Mouse (Mus musculus): ENCODE data around the gene Cox10.

The Cox10 gene

DNA sequence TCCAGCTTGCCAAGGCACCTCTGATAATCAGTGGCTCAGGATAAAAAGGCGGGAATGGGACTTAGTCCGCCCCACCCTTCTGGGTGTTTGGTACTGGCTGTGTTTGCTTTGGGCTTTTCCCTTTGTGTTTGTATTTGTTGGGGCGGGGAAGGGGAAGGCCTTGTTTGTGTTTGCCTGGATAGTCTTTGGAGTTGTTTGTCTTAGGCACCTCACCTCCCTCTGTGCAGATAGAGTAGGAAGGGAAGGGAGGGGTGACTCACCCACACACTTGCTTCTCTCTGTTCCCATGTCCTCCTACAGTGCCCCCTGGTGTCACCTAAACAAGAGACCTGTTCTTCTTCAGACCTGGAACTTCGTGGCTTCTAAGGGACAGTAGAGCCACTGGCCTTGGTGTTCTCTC is 122.1 kb downstream of the Cox10 start:
- DNase-seq (ENCODE audit: low read depth, low spot score): peak; percentile 27

DNA sequence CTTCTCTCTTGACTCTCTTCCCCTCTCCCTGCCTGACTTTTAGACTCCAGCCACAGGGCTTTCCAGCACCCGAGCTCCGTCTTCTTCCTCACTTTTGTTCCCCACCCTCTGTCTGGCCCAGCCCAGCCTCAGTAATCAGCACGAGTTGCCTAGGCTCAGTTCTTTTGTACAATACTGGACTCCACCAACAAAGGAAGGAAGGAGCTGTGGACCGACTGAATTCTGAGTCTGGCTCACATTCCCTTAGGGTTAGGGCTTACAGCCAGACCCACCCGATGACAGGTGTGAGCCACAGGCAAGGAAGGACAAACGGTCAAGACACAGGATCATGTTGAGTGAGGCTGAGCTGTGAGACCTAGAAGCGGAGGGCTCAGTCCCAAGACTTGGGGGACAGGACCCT is 122.5 kb downstream of the Cox10 start:
- no peak for DNase-seq (ENCODE audit: low read depth, low spot score)

DNA sequence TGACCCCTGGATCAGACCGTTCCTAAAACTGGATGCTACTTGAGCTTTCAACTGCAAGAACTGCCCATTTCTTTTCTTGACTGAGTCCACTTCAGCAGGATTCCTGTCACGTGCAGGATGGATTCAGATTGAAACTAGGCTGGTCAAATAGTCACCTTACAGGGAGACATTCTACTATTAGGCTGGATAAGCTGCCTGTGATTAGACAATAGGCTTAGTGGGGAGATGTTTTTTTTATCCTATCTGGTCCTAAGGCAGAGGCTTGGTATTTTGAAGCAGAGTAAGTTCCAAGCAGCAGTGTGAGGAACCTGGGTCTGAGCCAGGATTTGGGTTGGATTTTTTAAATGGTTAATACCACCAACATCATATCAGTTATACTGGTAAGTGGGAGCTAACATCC is 125.4 kb downstream of the Cox10 start:
- no peak for DNase-seq (ENCODE audit: low read depth, low spot score)

DNA sequence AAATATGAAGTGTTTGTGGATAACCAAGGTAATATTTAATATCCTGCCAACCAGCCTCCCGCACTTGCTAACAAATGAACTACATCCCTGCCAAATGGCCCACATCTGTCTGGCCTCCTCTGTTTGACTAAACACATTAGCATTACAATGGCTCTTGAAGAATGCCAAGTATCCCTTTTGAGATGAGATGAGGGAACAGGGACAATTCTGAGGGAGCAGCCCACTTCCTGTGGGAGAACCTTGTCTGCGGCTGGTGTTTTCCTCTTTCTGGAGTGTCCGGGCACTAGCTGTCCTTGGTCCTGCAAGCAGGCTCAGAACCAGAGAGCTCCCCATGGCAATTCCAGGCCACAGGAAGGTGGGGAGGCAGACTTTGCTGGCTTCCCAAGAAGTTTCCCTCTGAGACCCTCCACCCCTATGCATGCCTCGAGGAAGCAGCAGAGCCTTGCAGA is 126.5 kb downstream of the Cox10 start:
- no peak for DNase-seq (ENCODE audit: low read depth, low spot score)

DNA sequence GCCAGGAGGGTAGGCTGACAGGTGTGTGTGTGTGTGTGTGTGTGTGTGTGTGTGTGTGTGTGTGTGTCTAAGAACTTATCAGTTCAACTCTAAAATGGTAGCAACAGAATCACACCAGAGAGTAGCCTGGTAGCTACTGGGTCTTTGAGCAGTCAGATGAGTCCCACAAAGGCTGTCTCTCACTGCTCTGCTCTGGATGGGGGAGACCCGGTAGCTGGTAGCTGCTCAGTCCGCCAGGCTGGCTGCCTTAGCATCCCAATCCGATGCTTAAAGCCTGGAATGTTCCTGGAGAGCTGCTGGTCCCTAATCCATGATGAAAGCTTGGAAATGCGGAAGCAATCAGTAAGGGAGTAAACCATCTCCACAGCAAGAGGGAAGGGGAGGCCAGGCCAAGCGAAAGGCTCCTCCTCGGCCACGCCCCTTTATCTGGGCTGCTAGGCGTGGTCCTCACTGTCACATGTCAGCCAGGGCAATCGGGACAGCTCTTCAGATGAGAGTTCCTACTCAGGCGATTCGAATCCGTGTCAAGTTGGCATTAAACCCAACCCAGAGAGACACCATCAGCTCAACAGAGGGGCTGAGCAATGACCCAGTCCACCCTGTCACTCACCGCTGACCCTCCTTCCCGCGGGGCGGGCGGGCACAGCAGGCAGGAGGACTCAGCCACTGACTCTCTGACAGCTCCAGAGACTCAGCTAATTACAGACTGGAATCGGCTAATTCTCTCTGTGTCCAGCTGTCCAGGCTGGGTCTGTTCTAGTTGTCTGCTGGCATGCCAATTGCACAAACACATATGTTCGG is 127.2 kb downstream of the Cox10 start:
- no peak for DNase-seq (ENCODE audit: low read depth, low spot score)

DNA sequence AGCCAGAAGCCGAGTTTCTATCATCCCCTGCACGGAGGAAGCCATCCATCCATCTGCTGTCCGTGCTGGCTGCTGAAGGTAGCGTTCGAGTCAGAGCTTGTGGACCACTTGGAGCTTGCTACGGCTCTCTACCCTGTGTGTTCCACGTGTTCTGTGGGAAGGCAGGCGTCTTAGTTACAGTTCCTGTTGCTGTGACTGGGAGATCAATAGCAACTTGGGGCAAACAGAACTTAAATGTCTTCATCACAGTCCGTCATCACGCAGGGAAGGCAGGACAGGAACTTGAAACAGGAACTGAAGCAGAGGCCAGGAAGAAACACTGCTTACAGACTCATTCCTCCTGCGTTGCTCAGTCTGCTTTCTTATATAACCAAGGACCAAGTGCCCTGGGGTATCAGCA is 130.9 kb downstream of the Cox10 start:
- no peak for DNase-seq (ENCODE audit: low read depth, low spot score)

DNA sequence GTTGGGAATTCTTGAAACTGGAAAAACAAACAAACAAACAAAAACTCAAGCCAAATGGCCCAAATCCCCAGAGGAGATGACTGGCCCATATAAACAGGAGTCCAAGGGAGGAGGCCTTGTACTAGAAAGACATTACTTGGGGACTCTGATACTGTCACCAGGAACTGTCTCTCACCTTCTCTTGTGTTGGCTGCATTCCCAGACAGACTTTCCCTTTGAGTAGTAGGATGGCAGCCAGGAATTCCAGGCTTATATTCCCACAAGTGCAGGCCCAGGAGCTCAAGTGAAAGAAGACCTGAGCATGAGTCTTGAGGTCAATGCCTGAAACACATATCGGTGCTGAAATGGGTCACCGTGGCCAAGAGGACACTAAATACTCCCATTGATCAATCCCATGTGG is 132.2 kb downstream of the Cox10 start:
- DNase-seq (ENCODE audit: low read depth, low spot score): peak; percentile 11

DNA sequence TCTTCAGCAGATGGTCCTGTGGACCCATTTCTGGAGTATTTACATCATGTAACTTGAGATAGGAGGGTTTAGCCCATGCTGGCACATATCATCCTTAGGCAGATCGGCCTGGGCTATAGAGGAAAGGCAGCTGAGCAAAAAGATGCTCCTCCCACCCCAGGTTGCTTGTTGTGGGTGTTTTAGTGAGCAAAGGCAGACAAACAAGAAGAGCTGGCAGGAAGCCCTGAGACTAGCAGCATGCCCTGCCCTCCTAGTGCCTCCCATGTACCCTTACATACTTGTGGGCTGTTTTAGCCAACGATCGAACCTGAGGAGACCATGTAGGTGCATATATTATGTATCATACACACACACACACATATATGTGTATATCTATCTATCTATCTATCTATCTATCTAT is 135.3 kb downstream of the Cox10 start:
- DNase-seq (ENCODE audit: low read depth, low spot score): no peak

DNA sequence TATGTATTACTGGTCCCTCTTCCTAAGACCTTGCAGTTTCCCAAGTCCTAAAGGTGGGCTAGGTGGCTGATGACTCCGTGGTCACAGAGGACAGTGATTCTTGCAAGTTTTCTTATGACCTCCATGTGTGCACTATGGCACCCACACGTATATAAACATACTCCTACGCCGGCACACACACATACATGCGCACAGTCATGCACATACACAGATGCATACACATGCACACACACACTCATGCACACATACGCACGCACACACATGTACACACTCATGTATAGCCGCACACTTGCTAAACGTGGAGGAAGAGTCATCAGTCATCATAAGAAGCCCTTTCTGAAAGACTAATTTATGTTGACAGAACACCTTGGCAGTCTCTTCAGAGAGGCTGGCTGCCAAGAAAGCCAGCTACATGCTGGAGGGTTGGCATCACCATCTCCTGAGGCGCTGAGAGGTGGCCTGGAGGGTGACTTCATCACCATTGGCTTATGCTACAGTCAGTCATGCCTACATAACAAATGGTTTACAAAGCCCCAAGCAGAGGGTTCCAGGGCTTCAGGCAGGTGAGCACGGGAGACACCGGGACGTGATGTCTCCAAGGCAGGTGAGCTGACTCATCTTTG is 135.9 kb downstream of the Cox10 start:
- no peak for DNase-seq (ENCODE audit: low read depth, low spot score)

DNA sequence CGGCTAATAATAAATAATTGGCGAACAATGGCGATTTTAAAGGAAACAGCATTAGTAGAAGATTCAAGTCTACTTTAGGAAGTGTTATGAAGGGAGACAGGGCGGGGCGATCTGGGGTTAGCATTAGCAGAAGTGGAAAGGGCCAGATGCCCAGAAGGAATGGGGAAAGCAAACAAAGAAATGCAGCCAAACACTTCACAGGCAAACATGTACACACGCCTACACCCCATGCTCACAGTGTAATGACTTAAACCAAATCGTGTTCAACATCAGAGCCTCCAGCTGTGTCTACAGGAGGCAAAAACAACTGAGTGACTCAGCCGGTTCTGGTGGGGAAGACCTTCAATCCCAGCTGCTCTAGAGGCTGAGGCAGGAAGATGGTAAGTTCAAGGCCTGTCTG is 137.1 kb downstream of the Cox10 start:
- DNase-seq (ENCODE audit: low read depth, low spot score): no peak

DNA sequence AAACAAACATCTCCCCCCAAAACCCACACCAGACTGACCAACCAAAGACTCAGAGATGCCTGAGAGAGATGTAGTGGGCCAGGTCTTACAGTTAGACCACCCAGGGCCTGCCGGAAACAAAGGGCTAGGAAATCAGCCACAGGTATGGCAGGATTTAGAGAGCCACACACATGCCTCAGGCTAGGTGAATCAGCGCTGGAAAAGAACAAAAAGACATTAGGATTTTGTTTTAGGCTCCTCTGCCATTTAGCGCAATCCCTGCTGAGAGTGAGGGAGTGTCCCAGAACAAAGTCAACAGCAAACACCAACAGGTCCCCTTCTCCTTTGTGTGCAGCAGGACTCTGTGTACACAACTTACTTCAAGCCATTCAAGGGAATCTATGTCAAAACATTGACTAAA is 142.6 kb downstream of the Cox10 start:
- no peak for DNase-seq (ENCODE audit: low read depth, low spot score)

DNA sequence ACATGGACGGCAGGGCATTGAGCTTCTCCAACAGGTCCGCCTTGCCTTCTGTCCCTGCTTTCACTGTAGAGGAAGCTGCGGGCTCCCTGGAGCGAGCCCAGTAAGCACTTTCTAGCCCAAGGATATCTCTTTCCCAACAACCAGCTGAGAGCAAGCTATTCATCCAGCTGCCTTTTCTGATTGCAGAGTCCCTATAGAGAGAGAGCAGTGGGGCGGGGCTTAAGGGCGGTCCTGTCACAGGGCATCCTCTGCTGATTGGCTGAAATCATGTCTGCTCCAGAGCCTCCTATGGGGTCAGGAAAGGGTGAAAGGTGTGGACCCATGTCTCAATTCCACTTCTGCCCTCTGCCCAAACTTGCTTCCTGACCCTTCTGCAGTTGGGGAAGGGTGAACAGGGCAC is 152.4 kb downstream of the Cox10 start:
- no peak for DNase-seq (ENCODE audit: low read depth, low spot score)

DNA sequence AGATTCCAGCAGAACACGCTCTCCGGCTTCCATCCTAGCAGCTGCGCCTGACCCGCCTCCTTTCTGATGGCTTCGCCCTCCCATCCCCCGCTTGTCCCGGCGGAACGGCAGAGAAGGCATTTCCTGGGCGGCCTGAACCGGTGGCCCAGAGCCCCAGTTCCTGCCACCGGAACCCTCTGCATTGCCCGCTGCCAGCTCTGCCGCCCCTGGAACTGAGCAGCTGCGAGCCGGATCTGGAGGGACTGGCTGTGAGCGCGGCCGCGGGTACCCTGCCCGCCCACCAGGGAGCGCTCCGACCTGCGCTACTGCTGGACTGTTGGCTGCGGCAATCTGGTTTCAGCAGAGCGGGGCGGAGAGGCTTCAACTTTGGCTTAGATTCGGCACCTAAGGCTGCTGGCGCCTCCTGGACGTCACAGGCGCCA is 154.1 kb downstream of the Cox10 start:
- DNase-seq (ENCODE audit: low read depth, low spot score): no peak

DNA sequence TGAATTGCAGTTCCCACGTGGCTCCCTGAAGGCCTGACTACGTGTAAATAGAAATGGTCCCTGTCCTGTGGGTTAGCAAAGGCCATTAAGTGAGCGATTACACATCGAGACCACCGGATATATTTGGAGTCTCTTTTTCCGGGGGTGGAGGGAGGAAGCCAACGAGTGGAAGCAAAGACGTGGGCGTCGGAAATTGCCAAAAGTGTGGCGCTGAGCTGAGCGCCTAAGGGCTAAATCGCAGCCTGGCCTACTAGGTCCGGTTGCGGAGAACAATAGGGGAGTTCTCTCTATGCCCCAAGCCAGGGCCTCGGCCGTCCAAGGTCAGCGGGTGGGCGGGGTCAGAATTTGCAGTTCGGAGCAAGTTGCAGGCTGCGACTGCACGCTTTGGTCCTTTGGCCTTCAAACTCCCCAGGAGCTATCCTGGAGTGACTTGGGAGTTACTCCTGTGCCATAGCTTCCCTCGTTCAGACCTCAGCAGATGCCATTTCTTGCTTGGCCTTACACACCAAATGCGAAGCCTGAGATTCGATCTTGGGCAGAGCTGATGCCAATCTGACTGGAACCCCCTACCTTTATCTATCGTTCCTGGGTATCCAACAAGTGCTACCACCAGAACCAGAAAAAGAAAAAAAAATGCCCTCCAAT is 154.9 kb downstream of the Cox10 start:
- DNase-seq (ENCODE audit: low read depth, low spot score): no peak

DNA sequence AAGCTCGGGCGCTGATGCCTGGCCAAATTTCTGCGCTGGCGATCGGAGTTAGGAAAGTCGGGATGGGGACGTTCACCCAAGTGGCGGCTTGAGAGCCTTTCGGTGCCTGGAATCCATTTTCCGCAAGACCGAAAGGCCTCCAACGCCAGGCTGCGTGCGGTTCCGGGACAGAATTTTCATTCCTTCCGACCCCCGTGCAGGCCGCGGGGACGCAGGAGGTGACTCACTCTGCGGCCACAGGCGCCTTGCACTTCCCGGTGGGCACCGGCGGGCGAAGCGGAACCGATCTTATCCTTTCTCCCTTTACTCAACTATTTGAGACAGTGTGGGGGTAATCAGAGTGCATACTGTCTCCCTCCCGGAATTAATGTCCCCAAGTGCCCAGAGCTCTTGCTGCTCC is 155.9 kb downstream of the Cox10 start:
- DNase-seq (ENCODE audit: low read depth, low spot score): no peak

DNA sequence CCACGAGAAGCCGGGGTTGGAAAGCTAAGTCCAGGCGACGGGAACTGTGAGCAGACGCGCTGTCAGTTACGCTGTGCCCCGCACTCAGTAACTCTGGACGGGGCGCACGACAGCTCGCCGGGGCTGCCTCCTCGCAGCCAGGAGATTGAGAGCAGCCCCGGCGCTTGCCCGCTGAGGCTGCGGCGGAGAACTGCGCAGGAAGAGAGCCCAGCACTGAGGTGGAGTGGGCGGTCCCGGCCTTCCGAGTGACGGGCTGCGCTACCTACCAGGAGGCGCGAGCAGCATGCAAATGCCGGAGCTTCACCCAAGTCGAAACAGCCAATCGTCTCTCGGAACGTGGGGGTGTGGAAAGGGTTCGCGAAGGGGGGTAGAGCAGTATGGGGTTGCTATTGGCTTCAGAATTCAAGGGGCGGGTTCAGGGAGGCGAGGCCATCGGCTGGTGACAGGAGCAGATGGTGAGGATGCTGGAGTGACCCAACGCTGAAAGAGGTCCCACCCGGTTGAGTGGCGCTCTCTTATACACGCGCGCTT is 157.1 kb downstream of the Cox10 start, which contains the start of gene Hs3st3b1:
Gene Hs3st3b1, minus strand, starts transcription at position 200 of the 531 bp plus-strand sequence.
- peak; percentile 40 for DNase-seq (ENCODE audit: low read depth, low spot score)

DNA sequence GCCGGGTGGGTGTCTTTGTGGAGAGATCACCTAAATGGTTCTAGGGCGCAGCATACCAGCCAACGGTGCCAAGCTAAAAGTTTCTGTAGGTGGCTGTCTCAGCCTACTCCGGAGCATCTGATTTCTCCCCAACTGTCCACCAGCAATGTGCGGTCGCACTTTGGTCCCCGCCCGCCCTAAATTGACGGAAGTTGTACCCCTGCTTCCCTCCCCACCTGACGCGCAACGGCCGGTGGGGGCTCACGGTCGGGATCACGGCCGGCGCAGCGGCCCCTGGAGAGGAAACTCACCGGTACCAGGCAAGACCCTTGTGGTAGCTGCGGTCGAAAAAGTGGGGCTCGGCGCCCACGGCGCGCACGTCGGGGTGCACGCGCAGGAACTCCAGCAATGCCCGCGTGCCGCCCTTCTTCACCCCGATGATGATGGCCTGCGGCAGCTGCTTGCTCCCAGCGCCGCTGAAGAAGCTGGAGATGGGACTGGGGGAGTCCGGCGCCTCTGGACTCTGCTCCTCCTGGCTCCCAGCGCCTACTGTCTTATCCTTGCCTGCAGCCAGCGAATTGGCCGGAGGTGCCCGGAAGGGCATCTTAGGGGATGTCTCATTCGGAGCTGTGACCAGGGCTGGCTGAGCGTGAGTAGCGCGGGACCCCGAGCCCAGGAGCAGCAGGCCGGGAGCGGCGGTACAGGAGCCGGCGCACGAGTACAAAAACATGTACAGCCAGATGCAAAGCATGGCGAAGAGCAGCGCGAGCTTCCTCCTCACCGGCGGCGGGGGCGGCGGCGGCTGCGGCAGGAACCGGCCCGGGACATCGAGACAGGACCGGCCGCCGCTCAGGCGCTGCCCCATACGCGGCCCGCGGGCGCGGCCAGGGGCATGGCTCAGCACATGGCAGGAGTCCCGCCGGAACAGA is 158.0 kb downstream of the Cox10 start:
- no peak for DNase-seq (ENCODE audit: low read depth, low spot score)

DNA sequence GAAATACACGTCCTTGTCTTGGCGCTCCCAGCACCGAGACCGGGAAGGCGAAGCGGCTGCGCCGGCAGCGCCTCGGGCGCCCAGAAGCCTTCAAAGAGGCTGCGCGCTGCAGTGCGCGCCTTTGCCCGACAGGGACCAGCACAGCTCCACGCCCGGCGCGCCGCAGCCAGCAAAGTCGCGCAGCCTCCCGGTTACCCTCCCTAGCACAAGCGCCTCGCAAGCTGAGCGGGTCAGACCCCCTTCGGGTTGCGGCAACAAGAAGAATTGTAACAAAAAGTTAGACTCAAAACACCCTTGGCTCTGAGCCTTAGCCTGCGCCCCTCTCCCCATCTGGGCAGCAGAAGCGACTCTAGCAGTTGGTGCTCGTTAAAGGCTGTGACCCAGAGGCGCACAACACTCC is 158.7 kb downstream of the Cox10 start:
- no peak for DNase-seq (ENCODE audit: low read depth, low spot score)

DNA sequence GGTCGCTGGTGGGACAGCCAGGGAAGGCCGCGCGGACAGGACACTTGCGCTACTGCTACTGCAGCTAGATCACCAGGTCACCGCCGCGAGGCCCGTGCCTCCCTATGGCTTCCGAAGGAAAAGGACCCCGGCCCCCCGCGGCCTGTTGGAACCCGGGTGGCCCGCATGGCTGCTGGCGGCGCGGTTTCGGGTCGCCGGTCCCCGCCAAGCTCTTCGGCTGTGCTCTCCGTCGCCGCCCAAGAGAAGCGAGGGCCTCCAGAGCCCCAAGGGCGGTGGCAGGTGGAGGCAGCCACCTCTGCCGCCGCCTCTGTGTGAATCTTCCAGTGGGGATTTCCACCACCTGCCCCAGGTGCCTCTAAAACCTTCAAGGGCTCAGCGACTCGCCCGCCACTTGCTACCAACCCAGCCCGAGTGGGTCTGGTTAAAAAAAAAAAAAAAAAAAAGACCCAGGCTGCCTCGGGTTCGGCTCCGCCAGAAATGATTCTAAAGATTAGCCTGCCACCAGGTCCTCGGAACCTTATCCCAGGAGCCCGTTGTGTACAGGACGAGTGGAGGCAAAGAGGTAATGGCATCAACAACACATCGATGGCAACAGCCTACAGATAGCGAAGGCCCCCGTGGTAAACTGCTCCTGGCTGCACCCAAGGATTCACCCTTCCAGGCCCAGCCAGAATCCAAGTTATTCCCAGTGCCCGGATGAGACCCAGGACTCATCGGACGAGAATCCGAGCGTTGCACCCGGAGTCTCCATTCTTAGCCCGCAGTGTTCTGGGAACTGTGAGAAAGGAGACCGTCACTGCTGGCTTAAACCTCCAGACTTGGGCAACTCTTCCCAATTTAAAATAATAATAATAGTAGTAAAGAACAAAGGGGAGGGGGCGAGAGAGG is 159.8 kb downstream of the Cox10 start:
- no peak for DNase-seq (ENCODE audit: low read depth, low spot score)

DNA sequence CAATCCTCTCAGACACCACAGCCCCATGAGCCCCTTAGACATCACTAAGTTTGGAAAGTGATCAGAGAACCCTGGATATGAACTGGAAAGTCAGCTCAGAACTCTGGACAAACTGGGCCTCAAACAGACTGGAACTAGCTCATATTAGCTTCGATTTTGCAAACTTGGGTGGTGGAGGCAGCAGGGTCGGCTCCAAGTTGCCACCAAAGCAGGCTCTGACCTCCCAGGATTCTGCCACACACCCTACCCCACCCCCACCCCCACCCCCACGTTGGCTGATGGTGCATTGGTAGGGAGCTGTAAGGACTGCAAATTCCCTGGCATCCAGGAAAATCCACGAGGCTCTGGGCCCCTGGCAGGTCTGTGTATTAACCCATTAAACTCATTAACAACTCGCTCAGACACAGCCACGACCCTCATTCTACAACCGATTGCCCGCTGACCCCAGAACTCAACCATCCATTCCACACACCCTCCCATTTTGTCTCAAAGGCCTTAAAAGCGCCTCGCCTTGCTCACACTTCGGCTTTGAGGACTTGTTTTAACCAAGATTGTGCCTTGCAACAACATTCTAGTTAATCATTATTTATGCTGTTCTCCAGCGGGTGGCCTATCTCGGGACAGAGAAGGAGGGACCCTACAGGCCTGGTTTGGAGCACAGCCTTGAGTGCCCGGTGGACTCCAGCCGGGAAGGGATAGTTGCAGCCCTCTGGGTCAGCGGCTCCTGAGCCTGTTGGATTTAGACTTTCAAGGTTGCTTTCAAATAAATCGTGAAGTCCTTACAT is 160.8 kb downstream of the Cox10 start:
- no peak for DNase-seq (ENCODE audit: low read depth, low spot score)

All from 3T3-L1 (cell line).